Mouse (Mus musculus) olfactory bulb, adult 2 months (tissue): ENCODE measurements around the gene Hoxa6.

Source experiments
- CTCF ChIP-seq: fragments of 200-500 bp; IDR thresholded peaks from 2 replicates; pipeline ENCODE4 v1.5.1; 2012; ENCODE audit warnings: low read depth, mild to moderate bottlenecking, low read length, moderate library complexity; ENCODE audit not compliant: insufficient read depth
- POLR2A ChIP-seq: fragments of 200-500 bp; IDR thresholded peaks from 2 replicates; pipeline ENCODE4 v1.6.1; 2012; ENCODE audit warnings: mild to moderate bottlenecking, low read depth, low read length, moderate library complexity; ENCODE audit not compliant: insufficient read depth

GRCm38 (mm10) chr6:52228475-52229465 is 20.2 kb upstream of the Hoxa6 start:
- TF ChIP-seq CTCF (no peak), POLR2A (no peak)
